Mouse (Mus musculus) kidney, embryonic 16.5 days (tissue): Measurements from ENCODE around the gene Nmt2. TPM values are rescaled to one million over a fixed set of nuclear protein-coding genes. Genes with fewer than 3 reads are reported as not detected.

Experiments
- ATAC-seq: fragments of 200-750 bp; cut with Nextera tagmentation; 2 replicates; pipeline ENCODE4 v1.8.0; 2017; ENCODE audit warnings: moderate TSS enrichment; ENCODE audit not compliant: low FRiP score, low TSS enrichment
- H3K27ac ChIP-seq: fragments of 300-500 bp; sonication (generic); 2 replicates; pipeline ENCODE4 v1.5.1; 2014; ENCODE audit warnings: low read length
- H3K27me3 ChIP-seq: fragments of 300-500 bp; sonication (generic); 2 replicates; pipeline ENCODE4 v1.6.1; 2014; ENCODE audit warnings: low read length, control low read depth, mixed read lengths; ENCODE audit not compliant: insufficient read depth
- H3K36me3 ChIP-seq: fragments of 300-500 bp; sonication (generic); 2 replicates; pipeline ENCODE4 v1.6.1; 2014; ENCODE audit warnings: low read length, control low read depth, mixed read lengths; ENCODE audit not compliant: insufficient read depth
- H3K4me1 ChIP-seq: fragments of 300-500 bp; sonication (generic); 2 replicates; pipeline ENCODE4 v1.6.1; 2014; ENCODE audit warnings: low read length, control low read depth, mixed read lengths; ENCODE audit not compliant: insufficient read depth
- H3K4me2 ChIP-seq: fragments of 300-500 bp; sonication (generic); replicated peaks from 2 replicates; pipeline ENCODE4 v1.6.1; 2014; ENCODE audit warnings: low read depth, low read length
- H3K4me3 ChIP-seq: fragments of 300-500 bp; sonication (generic); 2 replicates; pipeline ENCODE4 v1.5.1; 2014; ENCODE audit warnings: mild to moderate bottlenecking, low read length
- H3K9ac ChIP-seq: fragments of 300-500 bp; sonication (generic); replicated peaks from 2 replicates; pipeline ENCODE4 v1.6.1; 2014; ENCODE audit warnings: low read length
- H3K9me3 ChIP-seq: fragments of 300-500 bp; sonication (generic); 2 replicates; pipeline ENCODE4 v1.6.1; 2016; ENCODE audit warnings: low read length, control low read depth
- WGBS: fragments of 180-500 bp; shearing (Covaris S2); extraction: QIAGEN DNeasy Blood & Tissue Kit; methylation state at CpG from one replicate; pipeline ENCODE4 v1.1.7; 2014; 5-methylcytosine and 5-hydroxymethylcytosine counted together
- polyA plus RNA-seq: library from polyadenylated mRNA; unstranded; fragments of >200 nt; fragmentation: Nextera tagmentation; extraction: Ambion mirVana; gene quantifications from 2 replicates; pipeline ENCODE4 v1.2.1, GENCODE M21; 2015

Nmt2 gene
- polyA plus RNA-seq, result 45.1 and 51.2 TPM in 2 replicates

DNA sequence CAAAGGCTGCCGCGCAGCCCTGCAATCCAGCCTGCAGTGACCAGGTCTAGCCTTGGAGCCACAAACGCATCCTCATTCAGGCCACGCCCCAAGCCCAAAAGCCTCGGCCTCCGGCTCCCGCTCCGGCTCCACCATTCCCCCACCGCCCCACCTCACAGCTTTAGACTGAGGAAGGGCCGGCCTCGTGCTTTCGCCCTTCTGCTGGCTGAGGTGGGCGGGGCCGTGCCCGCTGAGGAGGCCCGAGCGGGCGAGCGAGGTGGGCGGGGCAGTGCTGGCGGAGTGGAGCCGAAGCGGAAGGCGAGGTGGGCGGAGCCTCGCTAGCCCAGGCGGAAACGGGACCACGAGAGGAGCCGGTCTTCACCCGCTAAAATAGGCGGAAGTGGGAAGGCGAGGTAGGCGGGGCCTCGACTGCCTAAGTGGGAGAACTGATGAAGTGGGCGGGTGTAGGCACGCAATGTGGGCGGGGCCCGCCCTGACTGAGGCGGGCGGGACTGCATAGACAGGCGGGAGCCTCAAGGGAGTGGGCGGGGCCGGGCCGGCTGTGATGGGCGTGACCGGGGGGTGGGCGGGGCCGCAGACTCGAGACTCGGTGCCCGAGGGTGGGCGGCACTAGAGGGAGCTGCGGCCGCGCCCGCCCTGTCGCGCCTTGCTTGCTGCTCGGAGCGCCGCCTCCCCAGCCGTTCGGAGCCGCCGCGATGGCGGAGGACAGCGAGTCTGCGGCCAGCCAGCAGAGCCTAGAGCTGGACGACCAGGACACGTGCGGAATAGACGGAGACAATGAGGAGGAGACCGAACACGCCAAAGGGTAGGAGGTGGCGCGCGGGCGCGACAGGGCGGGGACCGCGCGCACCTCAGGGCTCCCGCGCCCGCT, at the start of gene Nmt2:
Gene Nmt2 (plus strand): TSS at position 611 of the 871 bp plus-strand sequence.
- Histone ChIP-seq H3K4me2 (peak within 1 kb of the TSS; percentile 76), H3K4me1 (peaks cover 14% of the 10 kb centered on the region), H3K4me3 (peak within 1 kb of the TSS; percentile 67), H3K36me3 (no peaks in the 10 kb centered on the region), H3K27me3 (no peaks in the 10 kb centered on the region), H3K9ac (peak within 1 kb of the TSS; percentile 82), H3K9me3 (no peaks in the 10 kb centered on the region), H3K27ac (peak within 1 kb of the TSS; percentile 86)
- WGBS, result under 1% methylated on average over 84 of the region's 88 CpGs
- ATAC-seq, result peak; percentile 97

DNA sequence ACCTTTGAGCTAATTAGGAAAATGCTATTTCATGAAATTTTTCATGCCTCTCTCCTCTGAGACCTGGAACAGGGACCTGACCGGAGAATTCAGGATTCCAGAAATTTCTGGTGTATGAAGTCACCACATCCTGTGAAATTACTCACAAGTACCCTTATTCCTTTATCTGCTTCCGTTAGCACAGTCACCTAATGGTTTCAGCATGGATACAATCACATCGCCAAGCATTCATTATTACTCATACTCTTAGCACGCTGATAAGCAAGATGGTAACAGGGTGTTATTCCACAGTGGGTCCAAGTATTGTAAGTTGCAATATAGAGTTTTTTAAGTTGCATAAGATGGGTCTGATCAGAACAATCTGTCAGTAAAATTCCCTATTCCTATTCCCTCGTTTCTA, 44.8 kb upstream of the Nmt2 start:
- no peak overlapping the region for H3K4me3 ChIP-seq
- no peaks in the 10 kb centered on the region for H3K4me1 ChIP-seq
- no peak overlapping the region for H3K4me2 ChIP-seq
- no peak for ATAC-seq
- no peak overlapping the region for H3K9ac ChIP-seq
- H3K36me3 ChIP-seq, result no peaks in the 10 kb centered on the region
- H3K9me3 ChIP-seq, result no peaks in the 10 kb centered on the region
- no peak overlapping the region for H3K27ac ChIP-seq
- H3K27me3 ChIP-seq, result no peaks in the 10 kb centered on the region
- 70% methylated on average over 5 of the region's 5 CpGs for WGBS

DNA sequence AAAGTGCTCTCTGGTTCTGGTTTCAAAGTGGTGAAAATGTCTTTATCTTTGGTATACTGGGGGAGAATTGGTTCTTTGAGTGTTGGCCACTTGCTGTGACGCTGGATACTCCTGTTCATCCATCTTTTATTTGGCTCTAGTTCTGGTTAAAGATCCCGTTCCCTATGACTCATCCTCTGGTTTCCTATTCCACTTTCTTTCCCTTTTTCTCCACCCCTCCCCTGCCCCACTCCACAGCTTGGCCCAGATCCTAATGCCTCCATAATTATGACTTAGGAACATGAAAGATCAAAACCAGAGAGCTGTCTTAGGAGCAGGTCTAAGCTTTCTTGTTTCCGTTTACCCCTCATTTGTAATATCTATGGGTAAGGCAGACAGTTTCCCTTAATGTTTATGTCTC, 39.8 kb upstream of the Nmt2 start:
- WGBS, result 56% methylated on average over 3 of the region's 3 CpGs
- Histone ChIP-seq H3K9ac (no peak overlapping the region), H3K9me3 (no peaks in the 10 kb centered on the region), H3K27me3 (no peaks in the 10 kb centered on the region), H3K36me3 (no peaks in the 10 kb centered on the region), H3K4me3 (no peak overlapping the region), H3K27ac (no peak overlapping the region), H3K4me1 (no peaks in the 10 kb centered on the region), H3K4me2 (no peak overlapping the region)
- ATAC-seq, result no peak

DNA sequence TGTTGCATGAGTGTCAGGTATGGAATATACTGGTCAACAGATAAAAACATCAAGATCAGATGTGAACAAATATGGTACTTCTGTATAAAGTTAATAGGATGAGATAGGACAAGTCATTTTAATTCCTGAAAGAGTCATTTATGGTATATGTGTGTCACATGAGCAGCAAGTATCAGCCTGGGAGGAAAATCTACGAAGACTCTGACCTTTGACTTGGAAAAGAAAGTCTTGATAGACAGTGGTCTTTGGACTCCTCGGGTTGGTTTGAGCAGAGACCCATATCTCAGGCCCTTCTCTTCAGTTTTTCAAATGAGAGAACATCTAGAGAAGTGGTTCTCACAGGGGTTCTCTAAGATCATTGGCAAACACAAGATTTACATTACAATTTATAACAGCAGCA, 32.7 kb upstream of the Nmt2 start:
- Histone ChIP-seq H3K4me2 (no peak overlapping the region), H3K4me3 (no peak overlapping the region), H3K9ac (no peak overlapping the region), H3K9me3 (no peaks in the 10 kb centered on the region), H3K27ac (no peak overlapping the region), H3K27me3 (no peaks in the 10 kb centered on the region), H3K36me3 (no peaks in the 10 kb centered on the region), H3K4me1 (no peaks in the 10 kb centered on the region)
- 82% methylated on average over 2 of the region's 2 CpGs for WGBS
- ATAC-seq, result no peak

DNA sequence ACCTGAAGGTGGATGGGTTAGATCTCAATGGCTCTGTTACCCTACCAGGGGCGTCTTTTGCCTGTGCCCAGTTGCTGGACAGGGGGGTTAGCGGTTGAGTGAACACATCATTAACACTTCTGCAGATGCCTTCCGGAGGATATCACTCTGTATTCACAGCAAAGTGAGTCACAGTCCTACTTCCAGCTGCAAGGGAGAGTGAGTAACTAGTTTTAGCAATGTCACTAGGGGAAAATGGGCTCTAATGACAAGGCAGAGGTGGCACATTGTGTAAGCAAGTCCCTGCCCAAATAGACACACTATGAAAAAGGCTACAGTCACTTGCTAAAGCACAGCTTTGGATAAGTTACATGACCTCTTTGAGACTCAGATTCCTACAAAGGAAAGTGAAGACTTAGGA, 17.5 kb upstream of the Nmt2 start:
- no peak overlapping the region for H3K4me3 ChIP-seq
- H3K9me3 ChIP-seq, result no peaks in the 10 kb centered on the region
- H3K4me1 ChIP-seq, result no peaks in the 10 kb centered on the region
- no peak for ATAC-seq
- no peak overlapping the region for H3K4me2 ChIP-seq
- no peak overlapping the region for H3K9ac ChIP-seq
- H3K27me3 ChIP-seq, result no peaks in the 10 kb centered on the region
- H3K27ac ChIP-seq, result no peak overlapping the region
- no peaks in the 10 kb centered on the region for H3K36me3 ChIP-seq
- 71% methylated on average over 3 of the region's 3 CpGs for WGBS

DNA sequence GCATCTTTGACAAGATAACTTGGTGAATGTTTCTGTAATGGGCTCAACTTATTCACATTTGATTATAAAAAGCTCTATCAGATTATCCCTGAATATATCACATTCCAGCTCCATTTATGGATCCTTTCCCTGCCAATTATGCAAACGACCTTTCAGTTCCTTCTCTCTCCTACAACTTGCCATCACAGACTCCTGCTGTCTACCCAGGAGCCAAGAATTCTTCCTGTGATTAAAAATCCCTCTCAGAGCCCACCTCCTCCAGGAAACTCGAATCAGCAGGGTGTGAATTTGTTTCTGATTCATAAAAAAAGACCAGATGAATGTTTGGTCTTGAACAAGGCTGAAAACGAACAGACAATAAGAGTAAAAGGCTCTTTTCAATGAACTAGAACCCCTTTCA, 16.1 kb upstream of the Nmt2 start:
- H3K27ac ChIP-seq, result no peak overlapping the region
- ATAC-seq, result no peak
- H3K9ac ChIP-seq, result no peak overlapping the region
- no peak overlapping the region for H3K4me2 ChIP-seq
- no peaks in the 10 kb centered on the region for H3K27me3 ChIP-seq
- H3K4me1 ChIP-seq, result no peaks in the 10 kb centered on the region
- no peaks in the 10 kb centered on the region for H3K9me3 ChIP-seq
- WGBS, result 38% methylated on average over 3 of the region's 3 CpGs
- no peaks in the 10 kb centered on the region for H3K36me3 ChIP-seq
- no peak overlapping the region for H3K4me3 ChIP-seq

DNA sequence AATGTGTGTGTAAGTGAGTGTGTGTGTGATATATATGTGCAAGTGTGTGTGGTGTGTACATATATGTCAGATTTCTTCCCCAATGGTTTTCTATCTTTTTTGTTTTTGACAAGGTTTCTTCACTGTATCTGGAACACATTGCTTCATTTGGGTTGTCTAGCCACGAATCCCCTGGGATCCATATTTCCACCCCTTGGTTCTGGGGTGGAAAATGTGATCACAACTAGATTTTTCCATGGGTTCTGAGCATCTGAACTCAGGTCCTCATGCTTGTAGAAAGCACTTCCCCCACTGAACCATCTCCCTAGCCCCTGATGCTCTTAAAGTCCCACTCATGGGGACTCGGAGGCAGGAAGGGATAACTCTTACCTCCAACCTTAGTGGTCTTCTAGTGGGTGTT, 10.7 kb upstream of the Nmt2 start:
- Histone ChIP-seq H3K27me3 (no peaks in the 10 kb centered on the region), H3K4me3 (no peak overlapping the region), H3K27ac (no peak overlapping the region), H3K4me1 (no peaks in the 10 kb centered on the region), H3K36me3 (no peaks in the 10 kb centered on the region), H3K9me3 (no peaks in the 10 kb centered on the region), H3K4me2 (no peak overlapping the region), H3K9ac (no peak overlapping the region)
- ATAC-seq, result no peak
- WGBS, result 94% methylated on average over 2 of the region's 2 CpGs

DNA sequence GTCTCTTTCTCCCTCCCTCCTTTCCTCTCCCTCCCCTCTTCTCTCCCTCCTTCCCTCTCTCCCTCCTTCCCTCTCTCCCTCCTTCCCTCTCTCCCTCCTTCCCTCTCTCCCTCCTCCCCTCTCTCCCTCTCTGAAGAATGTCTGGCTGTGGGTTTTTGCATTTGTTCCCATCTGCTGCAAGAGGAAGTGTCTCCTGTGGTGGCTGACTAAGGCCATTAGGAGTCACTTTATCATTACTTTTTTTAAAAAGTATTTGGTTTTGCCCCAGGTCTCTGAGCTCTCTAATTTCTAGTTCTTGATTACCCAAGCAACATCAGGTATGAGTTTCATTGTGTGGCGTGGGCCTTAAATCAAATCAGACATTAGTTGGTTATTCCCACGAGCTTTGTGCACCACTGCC, 7.9 kb upstream of the Nmt2 start:
- no peak for ATAC-seq
- H3K4me2 ChIP-seq, result no peak overlapping the region
- no peaks in the 10 kb centered on the region for H3K27me3 ChIP-seq
- H3K36me3 ChIP-seq, result no peaks in the 10 kb centered on the region
- no peak overlapping the region for H3K27ac ChIP-seq
- H3K4me1 ChIP-seq, result no peaks in the 10 kb centered on the region
- H3K9ac ChIP-seq, result no peak overlapping the region
- no peaks in the 10 kb centered on the region for H3K9me3 ChIP-seq
- WGBS, result 55% methylated on average over 2 of the region's 2 CpGs
- no peak overlapping the region for H3K4me3 ChIP-seq

DNA sequence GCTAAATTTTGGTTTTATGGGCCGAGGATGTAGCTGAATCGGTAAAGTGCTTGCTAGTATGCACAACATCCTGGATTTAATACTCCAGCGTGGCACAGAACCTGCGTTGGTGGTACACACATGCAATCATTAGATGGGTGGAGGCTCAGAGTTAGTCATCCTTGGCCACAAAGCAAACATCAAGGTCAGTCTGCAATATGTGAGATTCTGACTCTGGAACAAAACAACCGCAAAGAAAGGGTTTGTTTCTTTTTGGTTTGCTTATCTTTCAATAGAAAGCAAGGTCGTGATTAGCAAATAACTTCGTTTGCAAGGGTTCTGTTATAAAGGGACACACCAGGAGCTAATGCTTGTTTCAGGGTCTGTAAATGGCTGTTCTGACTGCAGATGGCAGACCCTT, 6.5 kb upstream of the Nmt2 start:
- H3K27ac ChIP-seq, result no peak overlapping the region
- no peaks in the 10 kb centered on the region for H3K9me3 ChIP-seq
- H3K4me2 ChIP-seq, result no peak overlapping the region
- H3K27me3 ChIP-seq, result no peaks in the 10 kb centered on the region
- no peak overlapping the region for H3K9ac ChIP-seq
- no peaks in the 10 kb centered on the region for H3K36me3 ChIP-seq
- no peaks in the 10 kb centered on the region for H3K4me1 ChIP-seq
- ATAC-seq, result no peak
- 80% methylated on average over 7 of the region's 7 CpGs for WGBS
- no peak overlapping the region for H3K4me3 ChIP-seq

DNA sequence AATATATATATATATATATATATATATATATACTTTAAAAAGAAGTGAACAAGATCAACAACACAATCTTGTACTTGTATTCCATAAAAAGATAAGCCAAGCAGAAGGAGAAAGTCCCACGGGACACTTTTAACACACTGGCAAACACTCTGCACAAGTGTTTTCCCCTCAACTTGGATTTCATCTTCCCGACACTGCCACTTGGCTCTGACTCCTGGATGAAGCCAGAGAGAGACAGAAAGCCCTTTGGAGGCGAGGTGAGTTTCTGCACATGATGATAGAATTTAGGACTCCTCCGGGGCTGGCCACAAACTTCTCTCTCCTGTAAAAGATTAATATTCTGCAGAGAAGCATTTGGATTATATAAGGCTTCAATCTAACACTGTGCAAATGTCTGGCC, 2.7 kb upstream of the Nmt2 start:
- Histone ChIP-seq H3K9ac (no peak overlapping the region), H3K4me1 (peaks cover 14% of the 10 kb centered on the region), H3K27ac (no peak overlapping the region), H3K27me3 (no peaks in the 10 kb centered on the region), H3K36me3 (no peaks in the 10 kb centered on the region), H3K4me2 (no peak overlapping the region), H3K4me3 (no peak overlapping the region), H3K9me3 (no peaks in the 10 kb centered on the region)
- 86% methylated on average over 4 of the region's 4 CpGs for WGBS
- no peak for ATAC-seq
